Mouse (Mus musculus) testis, adult 2 months (tissue): ENCODE measurements around the gene Parp3. TPM values are rescaled to one million over a fixed set of nuclear protein-coding genes. Genes with fewer than 3 reads are reported as not detected.

ENCODE experiments used
- H3K27ac ChIP-seq: fragments of 200-500 bp; 2 replicates; pipeline ENCODE4 v1.5.1; 2012; ENCODE audit warnings: low read depth, low read length; ENCODE audit not compliant: control insufficient read depth, insufficient read depth
- H3K27me3 ChIP-seq: fragments of 200-500 bp; 2 replicates; pipeline ENCODE4 v1.6.1; 2012; ENCODE audit warnings: mild to moderate bottlenecking, low read length, moderate library complexity; ENCODE audit not compliant: control insufficient read depth, insufficient read depth
- H3K36me3 ChIP-seq: fragments of 200-500 bp; 2 replicates; pipeline ENCODE4 v1.6.1; 2012; ENCODE audit warnings: mild to moderate bottlenecking, low read length; ENCODE audit not compliant: control insufficient read depth, insufficient read depth
- H3K4me1 ChIP-seq: fragments of 200-500 bp; 2 replicates; pipeline ENCODE4 v1.6.1; 2012; ENCODE audit warnings: low read length; ENCODE audit not compliant: control insufficient read depth, insufficient read depth
- H3K4me3 ChIP-seq: fragments of 200-500 bp; 2 replicates; pipeline ENCODE4 v1.5.1; 2012; ENCODE audit warnings: low read depth, mild to moderate bottlenecking, low read length, moderate library complexity, mixed read lengths; ENCODE audit not compliant: control insufficient read depth
- CTCF ChIP-seq: fragments of 200-500 bp; IDR thresholded peaks from 2 replicates; pipeline ENCODE4 v1.5.1; 2012; ENCODE audit warnings: low read depth, mild to moderate bottlenecking, inconsistent platforms, low read length, moderate library complexity; ENCODE audit not compliant: control insufficient read depth, insufficient read depth, insufficient replicate concordance
- POLR2A ChIP-seq: fragments of 200-500 bp; IDR thresholded peaks from 2 replicates; pipeline ENCODE4 v1.6.1; 2012; ENCODE audit warnings: low read depth, mild to moderate bottlenecking, inconsistent platforms, low read length, moderate library complexity; ENCODE audit not compliant: control insufficient read depth
- polyA plus RNA-seq: library from polyadenylated mRNA; depleted of rRNA; stranded (reverse); fragments of >200 nt; gene quantifications from 2 replicates; pipeline ENCODE4 v1.2.3, GENCODE M21; 2012

Gene Parp3
- polyA plus RNA-seq, 1 experiment: 2.9 TPM

DNA sequence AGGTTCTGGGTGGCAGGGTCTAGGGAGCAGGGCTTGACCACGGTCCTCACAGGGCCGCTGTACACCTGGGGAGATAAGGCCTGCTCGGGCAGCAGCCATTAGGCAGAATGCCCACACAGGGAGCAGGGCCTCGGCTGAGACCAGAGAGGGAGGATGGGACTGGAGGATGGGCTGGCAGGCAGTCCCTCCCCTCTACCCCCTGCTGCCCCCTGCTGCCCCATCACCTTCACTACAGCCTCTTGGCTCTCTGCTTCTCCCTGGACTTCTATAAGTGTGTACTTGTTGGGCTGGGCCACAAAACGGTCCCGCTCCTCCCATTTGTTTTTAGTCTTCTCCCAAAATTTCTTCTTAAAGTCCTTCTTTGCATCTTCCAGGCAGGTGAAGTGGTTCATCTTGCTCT is 2.3 kb downstream of the Parp3 start:
- Histone ChIP-seq H3K36me3 (no peaks in the 10 kb centered on the region), H3K27me3 (no peaks in the 10 kb centered on the region), H3K4me3 (no peak overlapping the region), H3K4me1 (peaks cover 19% of the 10 kb centered on the region), H3K27ac (no peak overlapping the region)
- TF ChIP-seq POLR2A (no peak), CTCF (peak; percentile 74; the same call in 1 of the 2 replicates)

DNA sequence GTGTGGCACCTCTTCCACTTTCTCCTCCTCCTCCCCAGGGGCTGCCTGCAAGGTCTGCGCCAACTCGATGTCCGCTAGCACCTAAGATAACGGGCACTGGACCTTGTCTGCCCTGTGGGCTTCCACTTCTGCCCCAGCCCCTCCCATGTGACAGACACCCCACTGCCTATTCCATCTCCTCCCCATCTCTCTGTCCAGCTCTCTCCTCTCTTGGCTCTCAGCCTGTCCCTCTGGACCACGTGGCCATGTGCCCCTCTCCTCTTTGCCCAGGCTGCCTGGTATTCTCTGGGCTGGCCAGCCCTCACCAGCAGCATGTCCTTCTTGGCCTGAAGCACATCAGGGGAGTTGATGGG is 3.0 kb downstream of the Parp3 start:
- H3K36me3 ChIP-seq: no peaks in the 10 kb centered on the region
- H3K4me1 ChIP-seq: peaks cover 19% of the 10 kb centered on the region
- H3K27me3 ChIP-seq: no peaks in the 10 kb centered on the region
- H3K27ac ChIP-seq: no peak overlapping the region
- no peak overlapping the region for H3K4me3 ChIP-seq
- no peak for TF ChIP-seq CTCF
- no peak for TF ChIP-seq POLR2A

DNA sequence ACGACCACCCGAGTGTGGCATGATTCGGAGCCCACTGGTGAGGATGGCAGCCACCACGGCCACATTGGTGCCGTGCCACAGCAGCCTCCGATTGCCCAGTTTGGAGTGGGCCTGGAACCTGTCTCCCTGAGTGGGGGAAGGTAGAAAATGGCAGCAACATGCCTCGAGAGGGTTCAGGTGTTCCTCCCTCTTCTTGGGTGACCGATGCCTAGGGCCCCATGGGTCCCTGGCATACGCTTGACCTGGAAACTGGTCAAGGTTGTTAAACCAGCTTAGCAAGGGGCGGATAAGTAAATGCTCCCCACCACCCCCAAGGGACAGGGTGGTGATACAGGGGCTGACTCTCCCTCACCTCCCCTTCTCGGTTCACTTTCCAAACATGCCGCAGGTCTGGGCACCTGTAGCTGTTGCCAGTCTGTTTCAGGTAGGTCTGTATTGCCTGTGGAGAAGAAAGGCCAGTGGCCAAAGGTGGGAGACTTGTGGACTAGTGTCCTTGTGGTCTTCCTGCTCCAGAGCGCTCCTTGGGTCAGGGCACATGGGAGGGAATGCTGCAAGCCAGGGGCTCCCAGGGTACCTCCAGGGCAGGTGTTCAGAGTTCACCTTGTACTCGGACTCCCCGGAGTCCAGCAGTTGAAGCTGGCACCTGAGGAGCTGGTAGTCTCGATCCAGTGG is 3.5 kb downstream of the Parp3 start:
- H3K4me3 ChIP-seq: no peak overlapping the region
- peaks cover 17% of the 10 kb centered on the region for H3K4me1 ChIP-seq
- TF ChIP-seq POLR2A (no peak), CTCF (no peak)
- H3K27ac ChIP-seq: no peak overlapping the region
- no peaks in the 10 kb centered on the region for H3K27me3 ChIP-seq
- H3K36me3 ChIP-seq: no peaks in the 10 kb centered on the region

GRCm38 (mm10) chr9:106472321-106472720 is 4.4 kb downstream of the Parp3 start:
- Histone ChIP-seq H3K4me1 (peaks cover 14% of the 10 kb centered on the region), H3K27me3 (no peaks in the 10 kb centered on the region), H3K4me3 (no peak overlapping the region), H3K27ac (no peak overlapping the region), H3K36me3 (no peaks in the 10 kb centered on the region)
- no peak for TF ChIP-seq CTCF
- no peak for TF ChIP-seq POLR2A

GRCm38 (mm10) chr9:106471892-106472291 is 4.9 kb downstream of the Parp3 start:
- peaks cover 14% of the 10 kb centered on the region for H3K4me1 ChIP-seq
- no peak overlapping the region for H3K27ac ChIP-seq
- no peaks in the 10 kb centered on the region for H3K36me3 ChIP-seq
- no peaks in the 10 kb centered on the region for H3K27me3 ChIP-seq
- H3K4me3 ChIP-seq: no peak overlapping the region
- no peak for TF ChIP-seq POLR2A
- no peak for TF ChIP-seq CTCF

DNA sequence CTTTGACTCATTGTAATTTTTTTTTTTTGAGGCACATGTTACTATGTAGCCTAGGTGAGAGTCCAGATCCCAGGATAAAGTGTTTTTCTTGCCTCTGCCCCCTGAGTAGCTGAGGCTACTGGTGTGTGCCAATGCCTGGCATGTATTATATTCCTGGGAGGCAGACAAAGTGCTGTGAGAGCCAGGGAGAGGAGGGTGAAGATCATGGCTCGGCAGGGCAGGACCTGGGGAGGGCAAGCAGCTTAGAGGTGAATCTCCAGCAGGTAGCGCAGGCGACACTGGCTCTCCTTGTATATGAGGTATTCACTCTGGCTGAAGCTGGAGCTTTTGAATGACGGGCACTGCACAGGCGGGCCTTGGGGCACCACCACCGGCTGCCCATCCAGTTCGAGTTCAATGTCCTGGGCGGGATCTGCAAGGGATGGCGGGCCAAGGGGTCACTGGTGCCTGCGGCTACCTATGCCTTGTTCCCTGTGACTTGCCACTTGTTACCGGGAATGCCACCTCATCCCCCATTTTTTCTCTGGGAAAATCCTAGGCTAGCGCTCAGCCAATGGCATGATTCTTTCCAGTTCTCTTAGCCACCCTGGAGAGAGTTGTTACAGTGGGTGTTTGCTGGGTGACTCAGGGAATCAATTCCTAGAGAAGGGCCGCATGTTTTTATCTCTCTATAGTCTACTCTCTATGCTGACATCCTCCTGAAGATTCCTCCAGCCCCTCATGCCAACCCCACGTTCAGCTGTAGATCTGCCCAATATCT is 5.6 kb downstream of the Parp3 start:
- no peak overlapping the region for H3K27ac ChIP-seq
- H3K27me3 ChIP-seq: no peaks in the 10 kb centered on the region
- TF ChIP-seq POLR2A: no peak
- no peak for TF ChIP-seq CTCF
- H3K36me3 ChIP-seq: no peaks in the 10 kb centered on the region
- no peak overlapping the region for H3K4me3 ChIP-seq
- peaks cover 9% of the 10 kb centered on the region for H3K4me1 ChIP-seq

DNA sequence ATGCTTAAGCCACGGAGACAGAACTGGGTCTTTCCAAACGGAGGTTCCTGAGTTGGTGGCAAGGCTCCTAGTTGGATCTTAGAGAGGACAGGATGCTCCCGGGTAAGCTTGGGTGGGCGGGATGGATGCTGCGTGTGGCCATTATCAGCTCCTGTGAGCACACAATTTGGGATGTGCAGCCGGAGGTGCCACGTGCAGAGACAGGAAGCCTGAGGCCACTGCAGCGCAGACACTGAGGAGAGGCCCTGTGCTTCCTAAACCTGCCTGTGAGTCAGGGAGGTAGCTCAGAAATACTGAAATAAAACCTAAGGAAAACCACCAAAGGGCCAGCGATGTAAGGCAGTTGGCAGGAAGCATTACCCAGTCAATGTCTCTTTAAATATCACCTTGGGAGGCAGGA is 7.0 kb downstream of the Parp3 start:
- Histone ChIP-seq H3K27ac (no peak overlapping the region), H3K4me3 (no peak overlapping the region), H3K27me3 (no peaks in the 10 kb centered on the region), H3K4me1 (peaks cover 8% of the 10 kb centered on the region), H3K36me3 (no peaks in the 10 kb centered on the region)
- TF ChIP-seq CTCF: no peak
- no peak for TF ChIP-seq POLR2A
